Mouse (Mus musculus) retina, postnatal 7 days (tissue): ENCODE data around the gene Car12.
"Not testable (repeated sequence)": the region's sequence is repeated elsewhere in the genome, so short reads cannot be mapped to it uniquely, and the experiment has no call there.

Experiments
- DNase-seq: peaks from one replicate; pipeline ENCODE4 v3.0.0-alpha.2; 2012; ENCODE audit warnings: low read depth, low spot score

Car12 gene

GRCm38 (mm10) chr9:66769275-66769674, 55.8 kb downstream of the Car12 start:
- no peak for DNase-seq

- DNase-seq: no peak
Measured at GRCm38 (mm10) chr9:66770701-66771100, 57.2 kb downstream of the Car12 start.

GRCm38 (mm10) chr9:66784552-66784951, 71.1 kb downstream of the Car12 start:
- DNase-seq: not testable (repeated sequence)

- DNase-seq: peak; percentile 38
Measured at GRCm38 (mm10) chr9:66787821-66788220, 74.3 kb downstream of the Car12 start.

- no peak for DNase-seq
Measured at GRCm38 (mm10) chr9:66794629-66795463, 81.4 kb downstream of the Car12 start.

GRCm38 (mm10) chr9:66795464-66796324, 82.2 kb downstream of the Car12 start, which contains the start of gene Aph1b:
Gene Aph1b, minus strand, starts transcription at chr9:66795490.
- DNase-seq: peak; percentile 88

- DNase-seq: no peak
Measured at GRCm38 (mm10) chr9:66796739-66797138, 83.3 kb downstream of the Car12 start, which contains the start of gene Gm10647. Gene Gm10647, plus strand, starts transcription at chr9:66797039.

GRCm38 (mm10) chr9:66801947-66802346, 88.5 kb downstream of the Car12 start:
- no peak for DNase-seq

GRCm38 (mm10) chr9:66805951-66806350, 92.5 kb downstream of the Car12 start:
- DNase-seq: not testable (repeated sequence)

- DNase-seq: no peak
Measured at GRCm38 (mm10) chr9:66813392-66813791, 99.9 kb downstream of the Car12 start.
